Mouse (Mus musculus) limb, embryonic 13.5 days (tissue): ENCODE measurements around the gene Dnajc30. TPM values are rescaled to one million over a fixed set of nuclear protein-coding genes. Genes with fewer than 3 reads are reported as not detected.
A peak's percentile ranks its signal among the peaks of the same experiment; 100 is the strongest.

ENCODE experiments used
- ATAC-seq: fragments of 200-750 bp; cut with Nextera tagmentation; 2 replicates; pipeline ENCODE4 v1.8.0; 2017; ENCODE audit warnings: low read depth, moderate number of reproducible peaks, moderate TSS enrichment; ENCODE audit not compliant: low FRiP score
- H3K27ac ChIP-seq: fragments of 300-500 bp; sonication (generic); 2 replicates; pipeline ENCODE4 v1.5.1; 2015; ENCODE audit warnings: inconsistent platforms, mild to moderate bottlenecking, moderate library complexity
- H3K27me3 ChIP-seq: fragments of 300-500 bp; sonication (generic); 2 replicates; pipeline ENCODE4 v1.6.1; 2015; ENCODE audit warnings: mild to moderate bottlenecking, inconsistent platforms
- H3K36me3 ChIP-seq: fragments of 300-500 bp; sonication (generic); 2 replicates; pipeline ENCODE4 v1.6.1; 2015; ENCODE audit warnings: inconsistent platforms, mild to moderate bottlenecking, moderate library complexity
- H3K4me1 ChIP-seq: fragments of 300-500 bp; sonication (generic); 2 replicates; pipeline ENCODE4 v1.6.1; 2015; ENCODE audit warnings: inconsistent platforms
- H3K4me2 ChIP-seq: fragments of 300-500 bp; sonication (generic); replicated peaks from 2 replicates; pipeline ENCODE4 v1.6.1; 2015; ENCODE audit warnings: inconsistent platforms, mild to moderate bottlenecking, moderate library complexity
- H3K4me3 ChIP-seq: fragments of 300-500 bp; sonication (generic); 2 replicates; pipeline ENCODE4 v1.5.1; 2015; ENCODE audit warnings: moderate library complexity, mild to moderate bottlenecking, inconsistent platforms
- H3K9ac ChIP-seq: fragments of 300-500 bp; sonication (generic); 2 replicates; pipeline ENCODE4 v1.6.1; 2015; ENCODE audit warnings: mild to moderate bottlenecking, inconsistent platforms
- H3K9me3 ChIP-seq: fragments of 300-500 bp; sonication (generic); 2 replicates; pipeline ENCODE4 v1.6.1; 2016; ENCODE audit warnings: inconsistent platforms
- WGBS: fragments of 180-500 bp; shearing (Covaris S2); methylation state at CpG from one replicate; pipeline ENCODE4 v1.1.7; 2015; 5-methylcytosine and 5-hydroxymethylcytosine counted together
- polyA plus RNA-seq: library from polyadenylated mRNA; unstranded; fragments of >200 nt; fragmentation: Nextera tagmentation; extraction: Ambion mirVana; gene quantifications from 2 replicates; pipeline ENCODE4 v1.2.1, GENCODE M21; 2015

The Dnajc30 gene
- polyA plus RNA-seq: 35.5 and 35.7 TPM in 2 replicates

GRCm38 (mm10) chr5:135063629-135064381 lies at the start of gene Dnajc30:
Dnajc30 (plus strand) TSS chr5:135064202.
- peak within 1 kb of the TSS; percentile 95 for H3K4me2 ChIP-seq
- H3K9me3 ChIP-seq: no peaks in the 10 kb centered on the region
- peak; percentile 95 for ATAC-seq
- peaks cover 21% of the 10 kb centered on the region for H3K4me1 ChIP-seq
- under 1% methylated on average over 52 of the region's 52 CpGs for WGBS
- 0 out of 2 replicates have a peak within 1 kb of the TSS, but pooled peaks have one; percentile 10 for H3K27ac ChIP-seq
- peak within 1 kb of the TSS; percentile 93 for H3K9ac ChIP-seq
- H3K27me3 ChIP-seq: no peaks in the 10 kb centered on the region
- H3K4me3 ChIP-seq: peak within 1 kb of the TSS; percentile 99
- peaks cover 61% of the 10 kb centered on the region for H3K36me3 ChIP-seq

- Histone ChIP-seq H3K4me3 (no peak overlapping the region), H3K4me1 (peaks cover 27% of the 10 kb centered on the region), H3K9ac (no peak overlapping the region), H3K27ac (no peak overlapping the region), H3K9me3 (no peaks in the 10 kb centered on the region), H3K27me3 (no peaks in the 10 kb centered on the region; the same call in 1 of the 2 replicates), H3K36me3 (peaks cover 3% of the 10 kb centered on the region; the same call in 1 of the 2 replicates), H3K4me2 (no peak overlapping the region)
- ATAC-seq: no peak
- WGBS: 11% methylated on average over 7 of the region's 7 CpGs
Measured at GRCm38 (mm10) chr5:135015497-135015896, 48.5 kb upstream of the Dnajc30 start.

- WGBS: 57% methylated on average over 4 of the region's 4 CpGs
- no peak overlapping the region for H3K27ac ChIP-seq
- H3K4me1 ChIP-seq: peaks cover 19% of the 10 kb centered on the region
- no peaks in the 10 kb centered on the region for H3K9me3 ChIP-seq
- ATAC-seq: no peak
- peaks cover under 1% of the 10 kb centered on the region; the same call in 1 of the 2 replicates for H3K36me3 ChIP-seq
- H3K4me3 ChIP-seq: no peak overlapping the region
- no peak overlapping the region for H3K4me2 ChIP-seq
- H3K9ac ChIP-seq: no peak overlapping the region
- H3K27me3 ChIP-seq: no peaks in the 10 kb centered on the region; the same call in 1 of the 2 replicates
Measured at GRCm38 (mm10) chr5:135016224-135016759, 47.7 kb upstream of the Dnajc30 start.

- ATAC-seq: no peak
- H3K27ac ChIP-seq: no peak overlapping the region
Measured at GRCm38 (mm10) chr5:135021814-135022213, 42.2 kb upstream of the Dnajc30 start.

GRCm38 (mm10) chr5:135023344-135024173 lies 40.4 kb upstream of the Dnajc30 start, which contains the start of gene Stx1a:
Stx1a (plus strand) TSS chr5:135023482.
- peak within 1 kb of the TSS; percentile 77 for H3K9ac ChIP-seq
- no peaks in the 10 kb centered on the region for H3K9me3 ChIP-seq
- under 1% methylated on average over 61 of the region's 61 CpGs for WGBS
- H3K27me3 ChIP-seq: no peaks in the 10 kb centered on the region
- peak within 1 kb of the TSS; percentile 28; the same call in 1 of the 2 replicates for H3K27ac ChIP-seq
- H3K4me2 ChIP-seq: peak within 1 kb of the TSS; percentile 94
- H3K4me3 ChIP-seq: peak within 1 kb of the TSS; percentile 73
- peak; percentile 94 for ATAC-seq
- H3K4me1 ChIP-seq: peaks cover 34% of the 10 kb centered on the region
- H3K36me3 ChIP-seq: no peaks in the 10 kb centered on the region

More at GRCm38 (mm10) chr5:135021814-135022213, 42.2 kb upstream of the Dnajc30 start:
- Histone ChIP-seq H3K4me2 (no peak overlapping the region), H3K36me3 (no peaks in the 10 kb centered on the region), H3K27me3 (no peaks in the 10 kb centered on the region), H3K9ac (no peak overlapping the region), H3K9me3 (no peaks in the 10 kb centered on the region), H3K4me3 (no peak overlapping the region), H3K4me1 (peaks cover 31% of the 10 kb centered on the region)
- WGBS: 61% methylated on average over 6 of the region's 6 CpGs

GRCm38 (mm10) chr5:135024665-135025224 lies 39.3 kb upstream of the Dnajc30 start:
- no peak overlapping the region for H3K27ac ChIP-seq
- ATAC-seq: no peak
- H3K27me3 ChIP-seq: no peaks in the 10 kb centered on the region
- no peaks in the 10 kb centered on the region for H3K9me3 ChIP-seq
- H3K4me1 ChIP-seq: peaks cover 44% of the 10 kb centered on the region
- peak overlapping the region; percentile 94 for H3K4me2 ChIP-seq
- peak overlapping the region; percentile 73 for H3K4me3 ChIP-seq
- 39% methylated on average over 11 of the region's 11 CpGs for WGBS
- H3K36me3 ChIP-seq: no peaks in the 10 kb centered on the region
- peak overlapping the region; percentile 77 for H3K9ac ChIP-seq

- no peak for ATAC-seq
- 0 out of 2 replicates have a peak overlapping the region, but pooled peaks have one; percentile 3 for H3K4me3 ChIP-seq
- no peaks in the 10 kb centered on the region for H3K9me3 ChIP-seq
- peak overlapping the region; percentile 94 for H3K4me2 ChIP-seq
- peaks cover 44% of the 10 kb centered on the region for H3K4me1 ChIP-seq
- H3K27ac ChIP-seq: no peak overlapping the region
- WGBS: 16% methylated on average over 7 of the region's 7 CpGs
- peak overlapping the region; percentile 35; the same call in 1 of the 2 replicates for H3K9ac ChIP-seq
- H3K27me3 ChIP-seq: no peaks in the 10 kb centered on the region
- H3K36me3 ChIP-seq: no peaks in the 10 kb centered on the region
Measured at GRCm38 (mm10) chr5:135025899-135026298, 38.1 kb upstream of the Dnajc30 start.

- H3K4me3 ChIP-seq: no peak overlapping the region
Measured at GRCm38 (mm10) chr5:135029007-135029854, 34.8 kb upstream of the Dnajc30 start.

GRCm38 (mm10) chr5:135032581-135032980 lies 31.4 kb upstream of the Dnajc30 start:
- no peak overlapping the region for H3K4me3 ChIP-seq
- no peak overlapping the region for H3K9ac ChIP-seq
- peaks cover 4% of the 10 kb centered on the region for H3K9me3 ChIP-seq
- H3K4me2 ChIP-seq: no peak overlapping the region
- H3K4me1 ChIP-seq: peaks cover 25% of the 10 kb centered on the region
- WGBS: 90% methylated on average over 5 of the region's 5 CpGs
- no peaks in the 10 kb centered on the region for H3K27me3 ChIP-seq
- no peak overlapping the region for H3K27ac ChIP-seq
- peaks cover 3% of the 10 kb centered on the region for H3K36me3 ChIP-seq
- ATAC-seq: no peak

More at GRCm38 (mm10) chr5:135029007-135029854, 34.8 kb upstream of the Dnajc30 start:
- H3K9me3 ChIP-seq: no peaks in the 10 kb centered on the region
- no peaks in the 10 kb centered on the region for H3K36me3 ChIP-seq
- H3K9ac ChIP-seq: peak overlapping the region; percentile 25; the same call in 1 of the 2 replicates
- peaks cover 32% of the 10 kb centered on the region for H3K4me1 ChIP-seq
- H3K27ac ChIP-seq: peak overlapping the region; percentile 22; the same call in 1 of the 2 replicates
- no peak for ATAC-seq
- H3K4me2 ChIP-seq: no peak overlapping the region
- 57% methylated on average over 18 of the region's 18 CpGs for WGBS
- H3K27me3 ChIP-seq: no peaks in the 10 kb centered on the region

GRCm38 (mm10) chr5:135034593-135034992 lies 29.4 kb upstream of the Dnajc30 start:
- 94% methylated on average over 2 of the region's 2 CpGs for WGBS
- peaks cover 23% of the 10 kb centered on the region for H3K36me3 ChIP-seq
- ATAC-seq: no peak
- peaks cover 12% of the 10 kb centered on the region for H3K4me1 ChIP-seq
- H3K27me3 ChIP-seq: no peaks in the 10 kb centered on the region
- no peak overlapping the region for H3K9ac ChIP-seq
- H3K4me2 ChIP-seq: no peak overlapping the region
- H3K27ac ChIP-seq: no peak overlapping the region
- H3K4me3 ChIP-seq: no peak overlapping the region
- peaks cover 4% of the 10 kb centered on the region for H3K9me3 ChIP-seq
